Mouse (Mus musculus) liver, embryonic 14.5 days (tissue): ENCODE measurements around the gene Ddit4.

Experiments used
- CTCF ChIP-seq: IDR thresholded peaks from 2 replicates; pipeline ENCODE4 v1.5.1; 2016; ENCODE audit warnings: antibody characterized with exemption, low read depth, control low read depth
- EP300 ChIP-seq: IDR thresholded peaks from 2 replicates; pipeline ENCODE4 v1.6.1; 2016; ENCODE audit warnings: antibody characterized with exemption, low read depth

DNA sequence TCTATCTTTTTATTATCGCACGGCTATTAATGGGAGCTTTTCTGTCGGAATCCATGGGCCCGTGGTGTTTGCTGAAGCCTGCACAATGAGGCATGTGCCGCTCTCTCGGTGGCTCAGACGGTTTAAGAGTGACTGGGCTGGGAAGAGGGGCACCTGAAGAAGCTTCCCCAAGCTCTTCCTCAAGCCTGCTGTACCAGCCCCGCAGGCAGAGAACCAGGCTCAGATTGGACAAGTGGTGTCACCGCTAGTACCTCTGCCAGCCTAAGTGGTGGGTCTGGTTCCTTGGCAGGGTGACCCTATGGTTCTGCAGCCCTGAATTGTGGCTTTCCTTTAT lies 13.7 kb upstream of the Ddit4 start:
- TF ChIP-seq CTCF: no peak
- TF ChIP-seq EP300: no peak
